Mouse (Mus musculus) embryonic facial prominence, embryonic 14.5 days (tissue): ENCODE results near the gene Obscn. TPM values are rescaled to one million over a fixed set of nuclear protein-coding genes. Genes with fewer than 3 reads are reported as not detected.

Source experiments
- microRNA-seq: library from miRNA; unstranded; fragments of <30 nt; microRNA quantifications from one replicate; pipeline ENCODE4, GENCODE M21; 2016; ENCODE audit warnings: borderline number of aligned reads
- polyA plus RNA-seq: library from polyadenylated mRNA; unstranded; fragments of >200 nt; fragmentation: Nextera tagmentation; extraction: Ambion mirVana; gene quantifications from 2 replicates; pipeline ENCODE4 v1.2.1, GENCODE M21; 2014

The Obscn gene
- polyA plus RNA-seq, 1 experiment from 2014 or later = 9.2 TPM

Small RNA genes within 50 kb of the gene (microRNA-seq; reads per million reads assigned to microRNA genes)
- gene Gm44313 = not detected

Other genes starting within 250 kb of the Obscn start
- gene Zfp39, start 232.2 kb downstream of the Obscn start, polyA plus RNA-seq = 5.2 and 6.5 TPM in 2 replicates
- gene Btnl10, start 218.5 kb downstream of the Obscn start, polyA plus RNA-seq = 0.07 TPM in 1 of 2 replicates, not detected in the other
- gene Rnf187, start 197.5 kb downstream of the Obscn start, polyA plus RNA-seq = 256 and 271 TPM in 2 replicates
- 14.9 and 20.8 TPM in 2 replicates for gene Hist3h2ba, start 187.5 kb downstream of the Obscn start, polyA plus RNA-seq
- gene Hist3h2a, start 181.7 kb downstream of the Obscn start, polyA plus RNA-seq = 27.6 and 29.7 TPM in 2 replicates
- gene Trim17, start 181.7 kb downstream of the Obscn start, polyA plus RNA-seq = 0.41 and 0.51 TPM in 2 replicates
- gene Trim11, start 158.3 kb downstream of the Obscn start, polyA plus RNA-seq = 19.2 and 23.0 TPM in 2 replicates
- 2.5 and 3.1 TPM in 2 replicates for gene Iba57, start 27.3 kb upstream of the Obscn start, polyA plus RNA-seq
- 0.29 and 0.60 TPM in 2 replicates for gene Gjc2, start 46.8 kb upstream of the Obscn start, polyA plus RNA-seq
- 114 and 126 TPM in 2 replicates for gene Guk1, start 55.8 kb upstream of the Obscn start, polyA plus RNA-seq
- gene Mrpl55, start 66.1 kb upstream of the Obscn start, polyA plus RNA-seq = 81.9 and 89.3 TPM in 2 replicates
- 23.9 and 27.0 TPM in 2 replicates for gene 2310033P09Rik, start 71.9 kb upstream of the Obscn start, polyA plus RNA-seq
- 665 and 687 TPM in 2 replicates for gene Arf1, start 91.9 kb upstream of the Obscn start, polyA plus RNA-seq
- gene Wnt3a, start 154.3 kb upstream of the Obscn start, polyA plus RNA-seq = 0.77 and 0.78 TPM in 2 replicates
- gene Wnt9a, start 170.5 kb upstream of the Obscn start, polyA plus RNA-seq = 4.8 and 5.8 TPM in 2 replicates
- gene Prss38, start 239.3 kb upstream of the Obscn start, polyA plus RNA-seq = not detected in 2 replicates